Mouse (Mus musculus): ENCODE data around the gene Ank3.

Gene Ank3

GRCm38 (mm10) chr10:69997082-69997481 lies 598.5 kb downstream of the Ank3 start:
- DNase-seq (ENCODE audit: low read depth) = no peak

GRCm38 (mm10) chr10:70004058-70004457 lies 605.5 kb downstream of the Ank3 start:
- DNase-seq (ENCODE audit: low read depth) = no peak

GRCm38 (mm10) chr10:70004831-70005230 lies 606.3 kb downstream of the Ank3 start:
- DNase-seq (ENCODE audit: low read depth) = no peak

GRCm38 (mm10) chr10:70006380-70006779 lies 607.8 kb downstream of the Ank3 start:
- no peak for DNase-seq (ENCODE audit: low read depth)

GRCm38 (mm10) chr10:70011738-70012137 lies 613.2 kb downstream of the Ank3 start:
- DNase-seq (ENCODE audit: low read depth) = no peak

- no peak for DNase-seq (ENCODE audit: low read depth)
Measured at GRCm38 (mm10) chr10:70013931-70014330, 615.4 kb downstream of the Ank3 start.

GRCm38 (mm10) chr10:70015201-70015600 lies 616.6 kb downstream of the Ank3 start:
- no peak for DNase-seq (ENCODE audit: low read depth)

GRCm38 (mm10) chr10:70018691-70019090 lies 620.1 kb downstream of the Ank3 start:
- DNase-seq (ENCODE audit: low read depth) = no peak

- peak; percentile 79 for DNase-seq (ENCODE audit: low read depth)
Measured at GRCm38 (mm10) chr10:70021667-70022066, 623.1 kb downstream of the Ank3 start.

GRCm38 (mm10) chr10:70022596-70022995 lies 624.0 kb downstream of the Ank3 start:
- DNase-seq (ENCODE audit: low read depth) = no peak

GRCm38 (mm10) chr10:70023861-70024260 lies 625.3 kb downstream of the Ank3 start:
- DNase-seq (ENCODE audit: low read depth) = no peak

- DNase-seq (ENCODE audit: low read depth) = no peak
Measured at GRCm38 (mm10) chr10:70031942-70032341, 633.4 kb downstream of the Ank3 start.

- peak; percentile 67 for DNase-seq (ENCODE audit: low read depth)
Measured at GRCm38 (mm10) chr10:70032982-70033381, 634.4 kb downstream of the Ank3 start.

- DNase-seq (ENCODE audit: low read depth) = no peak
Measured at GRCm38 (mm10) chr10:70033856-70034255, 635.3 kb downstream of the Ank3 start.

- peak; percentile 71 for DNase-seq (ENCODE audit: low read depth)
Measured at GRCm38 (mm10) chr10:70039871-70040291, 641.3 kb downstream of the Ank3 start.

GRCm38 (mm10) chr10:70041562-70041961 lies 643.0 kb downstream of the Ank3 start:
- no peak for DNase-seq (ENCODE audit: low read depth)

GRCm38 (mm10) chr10:70045722-70046121 lies 647.1 kb downstream of the Ank3 start:
- no peak for DNase-seq (ENCODE audit: low read depth)

- DNase-seq (ENCODE audit: low read depth) = no peak
Measured at GRCm38 (mm10) chr10:70049771-70050170, 651.2 kb downstream of the Ank3 start.

GRCm38 (mm10) chr10:70055291-70055690 lies 656.7 kb downstream of the Ank3 start:
- DNase-seq (ENCODE audit: low read depth) = no peak

- no peak for DNase-seq (ENCODE audit: low read depth)
Measured at GRCm38 (mm10) chr10:70057064-70057463, 658.5 kb downstream of the Ank3 start.

GRCm38 (mm10) chr10:70060021-70060688 lies 661.6 kb downstream of the Ank3 start:
- DNase-seq (ENCODE audit: low read depth) = no peak

- DNase-seq (ENCODE audit: low read depth) = peak; percentile 11
Measured at GRCm38 (mm10) chr10:70060689-70061081, 662.1 kb downstream of the Ank3 start.

GRCm38 (mm10) chr10:70063881-70064555 lies 665.4 kb downstream of the Ank3 start:
- DNase-seq (ENCODE audit: low read depth) = no peak

- no peak for DNase-seq (ENCODE audit: low read depth)
Measured at GRCm38 (mm10) chr10:70065191-70065590, 666.6 kb downstream of the Ank3 start.

Data from naive thymus-derived CD4-positive, alpha-beta T cell, adult 2 months (primary cell).